Mouse (Mus musculus): ENCODE measurements around the gene A130010J15Rik. TPM values are rescaled to one million over a fixed set of nuclear protein-coding genes. Genes with fewer than 3 reads are reported as not detected.

A130010J15Rik gene
- polyA plus RNA-seq, 1 experiment from 2014 or later = 14.9 TPM

DNA sequence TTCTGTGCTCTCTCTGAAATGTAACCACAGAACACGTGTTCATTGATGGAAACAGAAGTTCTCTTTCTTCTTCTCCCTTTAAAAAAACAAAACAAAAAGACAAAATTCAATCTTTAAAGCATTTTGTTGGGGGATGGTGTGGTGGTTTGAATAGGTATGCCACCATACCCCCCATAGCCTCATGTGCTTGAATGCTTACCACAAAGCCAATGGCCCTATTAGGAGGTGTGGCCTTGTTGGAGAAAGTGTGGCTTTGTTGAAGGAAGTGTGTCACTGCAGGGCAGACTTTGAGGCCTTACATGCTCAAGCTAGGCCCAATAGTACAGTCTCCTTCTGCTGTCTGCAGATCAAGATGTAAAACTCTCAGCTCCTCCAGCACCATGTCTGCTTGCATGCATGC is 21.4 kb upstream of the A130010J15Rik start:
- Histone ChIP-seq H3K9me3 (ENCODE audit: control insufficient read depth, low read length) (no peaks in the 10 kb centered on the region), H3K9ac (ENCODE audit: low read length) (no peak overlapping the region), H3K4me3 (ENCODE audit: low read depth, low read length) (no peak overlapping the region), H3K27me3 (ENCODE audit: control insufficient read depth, insufficient read depth, low read length) (no peaks in the 10 kb centered on the region), H3K4me2 (no peak overlapping the region), H3K27ac (ENCODE audit: low read depth, low read length) (no peak overlapping the region), H3K36me3 (ENCODE audit: control insufficient read depth, insufficient read depth, low read length) (no peaks in the 10 kb centered on the region), H3K4me1 (ENCODE audit: control insufficient read depth, insufficient read depth, low read length) (no peaks in the 10 kb centered on the region)
- ATAC-seq (ENCODE audit: low FRiP score) = no peak
- WGBS = 90% methylated on average over 1 of the region's 1 CpGs
- no peak for DNase-seq (ENCODE audit: low spot score, missing footprints)

GRCm38 (mm10) chr1:193149231-193149630 is 18.6 kb upstream of the A130010J15Rik start:
- H3K9ac ChIP-seq (ENCODE audit: low read length) = no peak overlapping the region
- WGBS = 74% methylated on average over 3 of the region's 3 CpGs
- no peak for ATAC-seq (ENCODE audit: low FRiP score)
- H3K4me1 ChIP-seq (ENCODE audit: control insufficient read depth, insufficient read depth, low read length) = peaks cover 4% of the 10 kb centered on the region; the same call in 1 of the 2 replicates
- no peak overlapping the region for H3K4me3 ChIP-seq (ENCODE audit: low read depth, low read length)
- H3K36me3 ChIP-seq (ENCODE audit: control insufficient read depth, insufficient read depth, low read length) = no peaks in the 10 kb centered on the region
- H3K4me2 ChIP-seq = no peak overlapping the region
- DNase-seq (ENCODE audit: low spot score, missing footprints) = no peak
- H3K27ac ChIP-seq (ENCODE audit: low read depth, low read length) = no peak overlapping the region
- H3K27me3 ChIP-seq (ENCODE audit: control insufficient read depth, insufficient read depth, low read length) = peaks cover 24% of the 10 kb centered on the region
- H3K9me3 ChIP-seq (ENCODE audit: control insufficient read depth, low read length) = no peaks in the 10 kb centered on the region

DNA sequence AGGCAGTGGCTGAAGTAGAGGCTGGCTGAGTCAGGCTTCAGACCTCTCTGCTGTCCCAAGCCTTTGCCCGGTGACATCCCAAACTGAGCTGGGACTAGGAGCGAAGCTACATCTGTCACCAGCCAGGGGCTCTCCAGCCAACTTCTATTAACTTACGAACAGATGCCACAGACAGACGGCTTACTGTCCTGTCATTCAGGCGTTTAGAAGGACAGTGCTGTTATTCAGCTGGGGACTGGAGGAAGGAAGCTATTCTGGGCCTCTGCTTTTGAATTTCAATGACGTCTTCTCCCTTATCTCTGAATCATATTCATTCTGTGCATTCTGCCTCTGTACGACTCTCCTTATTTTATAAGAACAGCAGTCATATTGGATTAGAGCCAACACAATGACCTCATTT is 16.7 kb upstream of the A130010J15Rik start:
- DNase-seq (ENCODE audit: low spot score, missing footprints) (no peak), ATAC-seq (ENCODE audit: low FRiP score) (no peak)
- Histone ChIP-seq H3K27ac (ENCODE audit: low read depth, low read length) (no peak overlapping the region), H3K4me2 (no peak overlapping the region), H3K9ac (ENCODE audit: low read length) (no peak overlapping the region), H3K4me3 (ENCODE audit: low read depth, low read length) (no peak overlapping the region), H3K4me1 (ENCODE audit: control insufficient read depth, insufficient read depth, low read length) (peaks cover 4% of the 10 kb centered on the region; the same call in 1 of the 2 replicates), H3K9me3 (ENCODE audit: control insufficient read depth, low read length) (no peaks in the 10 kb centered on the region), H3K27me3 (ENCODE audit: control insufficient read depth, insufficient read depth, low read length) (peaks cover 29% of the 10 kb centered on the region), H3K36me3 (ENCODE audit: control insufficient read depth, insufficient read depth, low read length) (no peaks in the 10 kb centered on the region)
- WGBS = 55% methylated on average over 7 of the region's 7 CpGs

DNA sequence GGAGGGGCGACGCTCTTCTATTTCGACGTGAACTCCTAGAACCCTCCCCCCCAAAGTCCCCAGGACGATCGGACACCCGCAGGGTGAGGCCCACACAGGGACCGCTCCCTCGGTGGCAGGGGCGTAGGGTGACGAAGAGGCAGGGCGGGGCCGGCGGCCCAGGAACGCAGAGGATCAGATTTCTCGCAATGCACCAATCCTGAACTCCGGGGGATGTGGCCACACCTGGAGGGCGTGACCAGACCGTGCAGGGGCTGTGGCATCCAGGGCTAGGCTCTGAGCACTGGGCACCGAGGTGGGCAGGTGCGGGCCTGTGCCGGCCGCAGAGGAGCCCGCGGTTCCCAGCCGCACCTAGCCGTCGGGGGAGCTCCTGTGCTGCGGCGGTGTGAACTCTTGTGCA is 15.0 kb upstream of the A130010J15Rik start, which contains the start of gene Irf6:
Gene Irf6 (plus strand): TSS at position 240 of the 400 bp plus-strand sequence.
- Histone ChIP-seq H3K36me3 (ENCODE audit: control insufficient read depth, insufficient read depth, low read length) (no peaks in the 10 kb centered on the region), H3K27me3 (ENCODE audit: control insufficient read depth, insufficient read depth, low read length) (peaks cover 29% of the 10 kb centered on the region), H3K4me2 (peak within 1 kb of the TSS; percentile 37), H3K27ac (ENCODE audit: low read depth, low read length) (no peak within 1 kb of the TSS), H3K4me1 (ENCODE audit: control insufficient read depth, insufficient read depth, low read length) (peaks cover 4% of the 10 kb centered on the region; the same call in 1 of the 2 replicates), H3K4me3 (ENCODE audit: low read depth, low read length) (peak within 1 kb of the TSS; percentile 22), H3K9ac (ENCODE audit: low read length) (no peak within 1 kb of the TSS), H3K9me3 (ENCODE audit: control insufficient read depth, low read length) (no peaks in the 10 kb centered on the region)
- ATAC-seq (ENCODE audit: low FRiP score) (peak; percentile 79), DNase-seq (ENCODE audit: low spot score, missing footprints) (peak; percentile 86)
- 1% methylated on average over 30 of the region's 30 CpGs for WGBS

- Histone ChIP-seq H3K4me2 (peak overlapping the region; percentile 37; the same call in 1 of the 2 replicates), H3K27ac (ENCODE audit: low read depth, low read length) (no peak overlapping the region), H3K4me3 (ENCODE audit: low read depth, low read length) (no peak overlapping the region), H3K9me3 (ENCODE audit: control insufficient read depth, low read length) (no peaks in the 10 kb centered on the region), H3K4me1 (ENCODE audit: control insufficient read depth, insufficient read depth, low read length) (peaks cover 4% of the 10 kb centered on the region; the same call in 1 of the 2 replicates), H3K9ac (ENCODE audit: low read length) (no peak overlapping the region), H3K27me3 (ENCODE audit: control insufficient read depth, insufficient read depth, low read length) (peaks cover 29% of the 10 kb centered on the region), H3K36me3 (ENCODE audit: control insufficient read depth, insufficient read depth, low read length) (no peaks in the 10 kb centered on the region)
- ATAC-seq (ENCODE audit: low FRiP score) (no peak), DNase-seq (ENCODE audit: low spot score, missing footprints) (no peak)
- 25% methylated on average over 16 of the region's 16 CpGs for WGBS
Observed at GRCm38 (mm10) chr1:193153561-193153960, 14.3 kb upstream of the A130010J15Rik start.

DNA sequence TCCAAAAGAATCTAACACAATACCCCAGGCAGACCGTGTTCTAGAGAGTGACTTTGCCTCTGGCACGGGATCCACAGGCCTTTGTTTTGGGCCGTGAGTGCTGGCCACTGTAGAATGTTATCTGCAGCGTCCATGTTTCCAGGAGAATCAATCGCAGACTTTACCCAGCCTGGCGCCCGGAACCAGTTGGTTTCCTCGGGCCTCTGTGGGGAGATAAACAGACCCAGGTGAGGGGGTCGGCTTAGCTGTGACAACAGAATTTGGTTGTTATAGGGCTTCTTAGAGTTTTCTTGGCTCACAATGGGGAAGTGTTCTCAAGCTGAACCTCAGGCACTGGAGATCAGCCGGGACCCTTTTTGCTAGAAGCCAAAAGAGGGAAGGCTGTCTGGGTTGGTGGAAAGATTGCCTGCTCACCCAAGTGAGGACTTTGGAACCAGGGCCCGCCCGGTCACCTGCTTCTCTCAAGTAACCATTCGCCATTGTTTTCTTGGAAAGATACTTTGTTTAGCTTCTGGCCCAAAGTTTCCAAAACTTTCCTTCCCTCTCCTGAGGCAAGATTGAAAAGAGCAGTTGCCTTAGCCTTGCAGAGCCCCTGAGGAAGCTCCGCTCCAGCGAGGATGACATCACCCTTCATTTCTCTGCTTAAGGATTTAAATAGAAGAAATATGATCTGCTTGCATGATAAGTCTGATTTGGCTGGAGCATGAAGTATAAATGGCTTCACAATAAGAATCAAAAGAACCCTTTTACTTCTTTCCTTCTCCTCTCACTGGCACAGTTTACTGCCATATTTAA is 11.3 kb upstream of the A130010J15Rik start:
- H3K4me3 ChIP-seq (ENCODE audit: low read depth, low read length) = no peak overlapping the region

GRCm38 (mm10) chr1:193157111-193157492 is 10.7 kb upstream of the A130010J15Rik start:
- ATAC-seq (ENCODE audit: low FRiP score) (no peak), DNase-seq (ENCODE audit: low spot score, missing footprints) (no peak)
- peaks cover 6% of the 10 kb centered on the region; the same call in 1 of the 2 replicates for H3K4me1 ChIP-seq (ENCODE audit: control insufficient read depth, insufficient read depth, low read length)
- no peaks in the 10 kb centered on the region for H3K9me3 ChIP-seq (ENCODE audit: control insufficient read depth, low read length)
- no peaks in the 10 kb centered on the region for H3K36me3 ChIP-seq (ENCODE audit: control insufficient read depth, insufficient read depth, low read length)
- H3K4me2 ChIP-seq = no peak overlapping the region
- WGBS = 79% methylated on average over 8 of the region's 8 CpGs
- H3K27ac ChIP-seq (ENCODE audit: low read depth, low read length) = no peak overlapping the region
- no peak overlapping the region for H3K4me3 ChIP-seq (ENCODE audit: low read depth, low read length)
- no peak overlapping the region for H3K9ac ChIP-seq (ENCODE audit: low read length)
- H3K27me3 ChIP-seq (ENCODE audit: control insufficient read depth, insufficient read depth, low read length) = peaks cover 27% of the 10 kb centered on the region

More for the DNA sequence above, 11.3 kb upstream of the A130010J15Rik start:
- no peaks in the 10 kb centered on the region for H3K36me3 ChIP-seq (ENCODE audit: control insufficient read depth, insufficient read depth, low read length)
- H3K27me3 ChIP-seq (ENCODE audit: control insufficient read depth, insufficient read depth, low read length) = peaks cover 29% of the 10 kb centered on the region
- 80% methylated on average over 15 of the region's 15 CpGs for WGBS
- no peak overlapping the region for H3K27ac ChIP-seq (ENCODE audit: low read depth, low read length)
- ATAC-seq (ENCODE audit: low FRiP score) (no peak), DNase-seq (ENCODE audit: low spot score, missing footprints) (no peak)
- no peak overlapping the region for H3K4me2 ChIP-seq
- no peak overlapping the region for H3K9ac ChIP-seq (ENCODE audit: low read length)
- peaks cover 6% of the 10 kb centered on the region; the same call in 1 of the 2 replicates for H3K4me1 ChIP-seq (ENCODE audit: control insufficient read depth, insufficient read depth, low read length)
- H3K9me3 ChIP-seq (ENCODE audit: control insufficient read depth, low read length) = no peaks in the 10 kb centered on the region

GRCm38 (mm10) chr1:193159163-193159562 is 8.7 kb upstream of the A130010J15Rik start:
- ATAC-seq (ENCODE audit: low FRiP score) (no peak), DNase-seq (ENCODE audit: low spot score, missing footprints) (no peak)
- no peaks in the 10 kb centered on the region for H3K36me3 ChIP-seq (ENCODE audit: control insufficient read depth, insufficient read depth, low read length)
- H3K4me1 ChIP-seq (ENCODE audit: control insufficient read depth, insufficient read depth, low read length) = 0 out of 2 replicates have a peak, but pooled peaks cover 2% of the 10 kb centered on the region
- H3K27ac ChIP-seq (ENCODE audit: low read depth, low read length) = no peak overlapping the region
- no peak overlapping the region for H3K4me3 ChIP-seq (ENCODE audit: low read depth, low read length)
- peaks cover 6% of the 10 kb centered on the region for H3K27me3 ChIP-seq (ENCODE audit: control insufficient read depth, insufficient read depth, low read length)
- no peak overlapping the region for H3K4me2 ChIP-seq
- H3K9ac ChIP-seq (ENCODE audit: low read length) = no peak overlapping the region
- 73% methylated on average over 3 of the region's 3 CpGs for WGBS
- H3K9me3 ChIP-seq (ENCODE audit: control insufficient read depth, low read length) = no peaks in the 10 kb centered on the region

- Histone ChIP-seq H3K27me3 (ENCODE audit: control insufficient read depth, insufficient read depth, low read length) (peaks cover 2% of the 10 kb centered on the region; the same call in 1 of the 2 replicates), H3K4me2 (no peak overlapping the region), H3K4me3 (ENCODE audit: low read depth, low read length) (no peak overlapping the region), H3K9me3 (ENCODE audit: control insufficient read depth, low read length) (no peaks in the 10 kb centered on the region), H3K9ac (ENCODE audit: low read length) (no peak overlapping the region), H3K4me1 (ENCODE audit: control insufficient read depth, insufficient read depth, low read length) (0 out of 2 replicates have a peak, but pooled peaks cover 2% of the 10 kb centered on the region), H3K36me3 (ENCODE audit: control insufficient read depth, insufficient read depth, low read length) (no peaks in the 10 kb centered on the region), H3K27ac (ENCODE audit: low read depth, low read length) (no peak overlapping the region)
- 50% methylated on average over 1 of the region's 1 CpGs for WGBS
- no peak for ATAC-seq (ENCODE audit: low FRiP score)
- DNase-seq (ENCODE audit: low spot score, missing footprints) = no peak
Observed at GRCm38 (mm10) chr1:193159613-193160012, 8.2 kb upstream of the A130010J15Rik start.

All from midbrain, embryonic 11.5 days (tissue).